Mouse (Mus musculus) left cerebral cortex, postnatal 36 days (tissue): ENCODE data around the gene Prkab2. TPM values are rescaled to one million over a fixed set of nuclear protein-coding genes. Genes with fewer than 3 reads are reported as not detected.

Experiments
- DNase-seq, 2 experiments: peaks; one replicate each; pipeline ENCODE4 v3.0.0; 2021 to 2022; ENCODE audit warnings: low spot score in 2 of 2, mixed read lengths in 1 of 2
- intact Hi-C: fragments of 180-260 bp; cut with DNase I; formaldehyde crosslinking; loops from one replicate; pipeline ENCODE4 v1.15.1; 2025
- total RNA-seq, 2 experiments: library from RNA; stranded (reverse); gene quantifications; 2 replicates each; pipeline ENCODE4 v1.2.3; 2021

Gene Prkab2
- total RNA-seq, 2 experiments from 2014 or later = 26.4 to 30.8 TPM

- DNase-seq = no peak
- intact Hi-C loops = loop anchor here (5.0 to 10.0 kb wide), 3 partner anchors 84 to 541 kb away; partner anchors contain the start of gene Reg4
Measured at GRCm38 (mm10) chr3:97683560-97684195, 25.7 kb downstream of the Prkab2 start.

DNA sequence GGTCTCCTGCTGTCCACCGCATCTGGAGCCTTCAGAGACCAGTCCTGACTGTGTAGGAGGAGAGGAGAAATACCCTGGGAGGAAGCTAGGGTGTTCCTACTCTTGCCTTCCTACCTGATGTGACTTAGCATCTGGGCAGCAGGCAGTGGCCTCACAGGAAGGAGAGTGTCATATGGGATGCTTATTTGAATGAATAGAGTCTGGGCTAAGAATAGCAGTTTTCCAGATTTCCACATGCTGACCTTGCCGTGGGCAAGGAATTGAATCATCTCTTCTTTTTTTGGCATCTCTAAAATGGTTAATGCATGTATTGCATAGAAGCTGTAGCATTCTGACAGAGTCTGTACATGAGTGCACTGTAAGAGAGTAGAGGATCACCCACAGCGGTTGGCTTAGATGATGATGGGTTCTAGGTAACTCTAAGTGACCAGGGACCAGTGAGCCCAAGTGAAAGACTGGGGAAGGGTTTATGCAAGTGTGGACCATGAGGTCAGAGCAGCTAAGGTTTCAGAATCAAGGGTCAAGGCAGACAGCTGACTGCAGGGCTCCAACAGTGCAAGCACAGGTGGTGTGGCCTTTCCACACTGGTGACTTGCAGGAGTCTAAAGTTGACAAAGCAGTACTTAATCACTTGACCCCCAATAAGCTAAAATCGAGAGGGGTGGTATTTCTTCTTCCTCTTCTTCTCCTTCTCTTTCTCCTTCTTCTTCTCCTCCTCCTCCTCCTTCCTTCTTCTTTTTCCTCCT, 28.6 kb downstream of the Prkab2 start:
- intact Hi-C loops = loop anchor here (10.0 kb wide), 1 partner anchor 538 kb away; the partner anchor contains the start of gene Reg4
- no peak for DNase-seq

GRCm38 (mm10) chr3:97689289-97689688, 31.3 kb downstream of the Prkab2 start:
- no peak for DNase-seq
- intact Hi-C loops = loop anchor here (10.0 kb wide), 1 partner anchor 536 kb away; the partner anchor contains the start of gene Reg4

- no peak for DNase-seq
- intact Hi-C loops = no loop called here
Measured at GRCm38 (mm10) chr3:97690590-97690989, 32.6 kb downstream of the Prkab2 start.

- intact Hi-C loops = no loop called here
- peak; percentile 34 to 44 for DNase-seq
Measured at GRCm38 (mm10) chr3:97691443-97692017, 33.5 kb downstream of the Prkab2 start.

- intact Hi-C loops = no loop called here
- DNase-seq = no peak
Measured at GRCm38 (mm10) chr3:97693806-97694205, 35.8 kb downstream of the Prkab2 start.

GRCm38 (mm10) chr3:97696866-97697265, 38.9 kb downstream of the Prkab2 start:
- no peak for DNase-seq

GRCm38 (mm10) chr3:97697291-97697690, 39.3 kb downstream of the Prkab2 start:
- intact Hi-C loops = loop anchor here (5.0 kb wide), 1 partner anchor 55 kb away; no protein-coding TSS in a partner anchor
- DNase-seq = no peak

More at GRCm38 (mm10) chr3:97696866-97697265, 38.9 kb downstream of the Prkab2 start:
- intact Hi-C loops = loop anchor here (5.0 kb wide), 1 partner anchor 55 kb away; no protein-coding TSS in a partner anchor

- DNase-seq = no peak
Measured at GRCm38 (mm10) chr3:97699061-97699460, 41.1 kb downstream of the Prkab2 start.

DNA sequence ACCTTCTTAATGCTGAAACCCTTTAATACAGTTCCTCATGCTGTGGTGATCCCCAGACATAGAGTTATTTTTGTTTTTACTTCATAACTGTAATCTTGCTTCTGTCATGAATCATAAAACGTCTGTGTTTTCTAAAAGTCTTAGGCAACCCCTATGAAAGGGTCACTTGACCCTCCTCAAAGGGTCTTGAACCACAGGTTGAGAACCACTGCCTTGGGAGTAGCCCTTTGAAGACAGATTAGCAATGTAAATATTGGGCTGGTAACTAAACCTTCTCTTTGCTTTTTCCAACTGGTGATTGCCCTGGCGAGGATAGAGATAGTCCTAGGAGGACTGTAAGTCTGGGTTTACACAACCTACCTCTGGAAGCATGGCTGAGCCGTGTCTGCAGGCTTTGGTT, 43.2 kb downstream of the Prkab2 start:
- DNase-seq = no peak
- intact Hi-C loops = no loop called here

More at GRCm38 (mm10) chr3:97699061-97699460, 41.1 kb downstream of the Prkab2 start:
- intact Hi-C loops = loop anchor here (5.0 kb wide), 1 partner anchor 53 kb away; no protein-coding TSS in a partner anchor

DNA sequence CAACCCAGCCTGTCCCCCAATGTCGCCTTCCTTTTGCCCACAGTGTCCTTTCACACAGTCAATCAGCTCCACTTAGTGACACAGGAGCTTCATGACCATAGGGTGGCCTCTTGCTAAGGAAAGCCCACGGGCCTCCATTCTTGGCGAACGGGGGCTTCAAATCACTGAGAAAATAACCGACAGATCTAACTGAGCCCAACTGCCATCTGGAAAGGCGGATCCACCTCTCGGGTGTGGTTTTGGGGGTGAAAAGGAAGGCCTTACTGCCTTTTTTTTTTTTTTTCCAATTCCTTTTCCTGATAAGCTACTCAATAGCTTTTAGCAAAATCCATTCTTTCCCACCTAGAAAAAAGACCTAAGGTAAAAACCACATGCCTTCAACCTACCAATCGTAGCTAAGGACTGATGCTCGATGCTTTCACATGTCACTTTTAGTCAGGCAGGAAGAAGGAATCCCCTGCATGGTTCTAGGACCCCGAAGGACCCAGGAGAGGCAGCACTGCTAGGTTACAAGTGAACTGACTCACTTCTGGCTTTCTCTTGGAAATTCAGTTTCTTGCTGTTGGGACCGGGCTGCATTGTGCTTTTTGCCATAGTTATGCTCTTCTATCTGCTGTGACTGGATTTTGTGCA, 44.6 kb downstream of the Prkab2 start:
- DNase-seq = no peak
- intact Hi-C loops = no loop called here

DNA sequence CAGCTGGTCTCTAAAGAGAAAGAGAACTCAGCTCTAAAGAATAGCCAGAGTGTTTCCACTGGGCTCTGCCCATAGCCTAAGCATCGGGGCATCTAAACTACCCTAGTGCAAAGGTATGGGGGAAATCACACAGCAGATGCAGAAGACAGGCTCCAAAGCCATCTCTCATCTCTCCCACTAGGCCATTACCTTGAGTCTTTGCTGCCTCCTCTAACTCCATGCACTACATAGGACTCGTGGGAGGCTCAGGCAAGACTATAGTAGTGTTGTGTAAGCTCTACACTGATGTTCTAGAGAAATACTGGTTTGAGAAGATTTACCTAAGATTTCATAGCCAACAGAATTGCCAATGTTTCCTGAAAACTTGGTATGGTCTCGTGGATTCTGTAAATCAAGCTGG, 47.5 kb downstream of the Prkab2 start:
- no peak for DNase-seq
- intact Hi-C loops = no loop called here

- intact Hi-C loops = no loop called here
- no peak for DNase-seq
Measured at GRCm38 (mm10) chr3:97706561-97706960, 48.6 kb downstream of the Prkab2 start.

DNA sequence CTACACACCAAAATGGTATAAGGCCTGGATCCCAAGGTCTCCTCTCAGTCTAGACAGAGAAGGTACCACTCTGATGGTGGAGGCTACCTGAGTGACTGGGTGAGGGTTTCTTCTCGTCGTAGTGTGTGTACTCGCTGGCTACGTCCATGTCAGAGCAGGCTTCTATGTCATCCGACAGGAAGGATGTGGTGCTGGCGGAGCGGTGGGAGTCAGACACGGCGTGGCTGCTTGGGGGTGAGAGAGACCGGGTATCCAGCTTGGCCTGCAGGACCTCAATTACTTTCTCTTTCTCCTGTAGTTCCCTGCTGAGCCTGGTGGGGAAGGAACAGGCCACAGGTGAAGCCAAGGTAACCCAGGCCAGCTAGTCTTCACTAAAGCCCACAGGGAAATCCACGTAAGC, 52.1 kb downstream of the Prkab2 start:
- DNase-seq = no peak
- intact Hi-C loops = no loop called here

DNA sequence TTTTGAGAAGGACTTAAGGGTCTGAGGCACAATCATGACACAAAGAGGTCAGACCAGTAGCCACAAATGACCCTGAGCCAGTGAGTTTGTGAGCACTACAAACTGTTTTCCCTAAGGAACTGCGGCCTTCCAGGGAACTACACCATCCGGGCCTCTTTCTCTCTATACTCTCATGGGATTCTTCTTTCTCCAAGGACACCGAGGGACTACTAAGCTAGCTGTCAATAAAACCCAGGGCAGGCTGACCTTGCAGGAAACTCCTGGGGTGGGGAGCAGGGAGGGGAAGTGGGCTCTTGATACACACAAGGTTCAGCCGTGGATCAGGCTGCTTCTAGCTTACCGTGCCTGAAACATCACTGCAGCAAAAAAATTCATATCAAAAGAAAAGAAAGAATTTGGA, 52.9 kb downstream of the Prkab2 start:
- no peak for DNase-seq
- intact Hi-C loops = no loop called here

- intact Hi-C loops = no loop called here
- DNase-seq = no peak
Measured at GRCm38 (mm10) chr3:97715922-97716321, 57.9 kb downstream of the Prkab2 start.

DNA sequence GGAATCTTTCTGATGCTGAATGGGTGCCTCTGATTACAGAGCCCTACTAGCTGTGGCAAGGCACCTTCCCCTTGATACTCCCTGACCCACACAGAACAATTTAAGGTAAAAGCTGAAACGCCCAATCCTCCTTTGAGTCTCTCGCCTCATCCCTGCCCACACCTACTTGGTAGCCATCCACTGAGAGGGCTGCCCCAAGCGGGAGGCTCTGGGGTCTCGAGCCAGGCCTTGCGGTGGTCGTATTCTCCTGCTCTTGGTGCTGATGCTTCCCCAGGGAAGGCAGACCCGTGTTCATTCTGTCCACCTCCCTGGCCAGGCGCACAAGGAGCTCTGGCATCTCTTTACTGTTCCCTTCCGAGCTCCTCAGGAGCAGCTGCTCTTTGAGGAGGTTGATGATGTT, 61.1 kb downstream of the Prkab2 start:
- DNase-seq = no peak
- intact Hi-C loops = no loop called here
